Comparison of ENCODE assay signal across 14 mouse cellular contexts in genomic region chr10:94823971-94824760, GRCm38 (mm10).
A peak's percentile ranks its signal among the peaks of the same experiment; 100 is the strongest.
DNase-seq lines count a peak whose midpoint lies in the region; ATAC-seq and TF ChIP-seq lines count a peak whose summit lies in the region.
"Had no signal": no experiment of that assay in that cellular context is flagged by ENCODE, and none has a peak within 500 bp of the region (broad histone marks: within the 10 kb centered on the region; RNA-seq: fewer than 3 reads in every experiment).

No protein-coding gene starts in this region.

- no peaks in the 10 kb centered on the region for H3K36me3 ChIP-seq in kidney, postnatal 0 days (ENCODE audit: insufficient read depth, low read length)
- no peaks in the 10 kb centered on the region for H3K36me3 ChIP-seq in kidney, embryonic 16.5 days (ENCODE audit: insufficient read depth, low read length)

- peak overlapping the region; percentile 15; the same call in 1 of the 2 replicates for H3K4me2 ChIP-seq in kidney, postnatal 0 days (ENCODE audit: low read length)
- no peak overlapping the region for H3K4me2 ChIP-seq in kidney, embryonic 16.5 days (replicated peaks; ENCODE audit: low read depth, low read length)
- H3K4me2 ChIP-seq: forebrain, embryonic 12.5 days; neural tube, embryonic 12.5 days had no signal

- H3K27ac ChIP-seq in kidney, postnatal 0 days, result no peak overlapping the region
- H3K27ac ChIP-seq in kidney, embryonic 16.5 days (ENCODE audit: low read length), result no peak overlapping the region
- H3K27ac ChIP-seq: forebrain, embryonic 12.5 days; left cerebral cortex, adult 2 months; neural tube, embryonic 12.5 days had no signal

- H3K27me3 ChIP-seq in kidney, postnatal 0 days (ENCODE audit: insufficient read depth, low read length), result no peaks in the 10 kb centered on the region
- no peaks in the 10 kb centered on the region for H3K27me3 ChIP-seq in kidney, embryonic 16.5 days (ENCODE audit: insufficient read depth, low read length)
- H3K27me3 ChIP-seq: forebrain, embryonic 12.5 days; neural tube, embryonic 12.5 days had no signal

- H3K4me1 ChIP-seq in kidney, postnatal 0 days (replicated peaks; ENCODE audit: insufficient read depth, low read length), result no peaks in the 10 kb centered on the region
- H3K4me1 ChIP-seq in kidney, embryonic 16.5 days (ENCODE audit: insufficient read depth, low read length), result peaks cover 19% of the 10 kb centered on the region
- H3K4me1 ChIP-seq: neural tube, embryonic 12.5 days had no signal

- no peak for ATAC-seq in kidney, postnatal 0 days (replicated peaks; ENCODE audit: low FRiP score, low read depth)
- ATAC-seq in kidney, embryonic 16.5 days (ENCODE audit: low FRiP score, low TSS enrichment), result no peak
- ATAC-seq in frontal cortex, adult (ENCODE audit: low TSS enrichment), result no peak

- TF ChIP-seq CTCF in kidney, postnatal 0 days (IDR thresholded peaks at IDR 0.05; ENCODE audit: low read depth), result no peak

- no peaks in the 10 kb centered on the region for H3K9me3 ChIP-seq in kidney, postnatal 0 days (replicated peaks; ENCODE audit: low read length)
- H3K9me3 ChIP-seq in kidney, embryonic 16.5 days (ENCODE audit: low read length), result no peaks in the 10 kb centered on the region
- H3K9me3 ChIP-seq: forebrain, embryonic 12.5 days; G1E; neural tube, embryonic 12.5 days had no signal

- no peak overlapping the region for H3K9ac ChIP-seq in kidney, postnatal 0 days (ENCODE audit: low read depth, low read length)
- no peak overlapping the region for H3K9ac ChIP-seq in kidney, embryonic 16.5 days (replicated peaks; ENCODE audit: low read length)
- H3K9ac ChIP-seq: forebrain, embryonic 12.5 days; neural tube, embryonic 12.5 days had no signal

- H3K4me3 ChIP-seq in kidney, postnatal 0 days (replicated peaks; ENCODE audit: low read depth, low read length), result no peak overlapping the region
- no peak overlapping the region for H3K4me3 ChIP-seq in kidney, embryonic 16.5 days (ENCODE audit: low read length)
- H3K4me3 ChIP-seq: forebrain, embryonic 12.5 days; left cerebral cortex, adult 2 months; neural tube, embryonic 12.5 days had no signal

- 41% methylated on average over 11 of the region's 11 CpGs for WGBS in kidney, postnatal 0 days
- WGBS in kidney, embryonic 16.5 days, result 40% methylated on average over 11 of the region's 11 CpGs

- DNase-seq in kidney, postnatal 0 days (ENCODE audit: low spot score), result peak; percentile 21
- peak; percentile 46 for DNase-seq in embryo, embryonic 10.5 days (ENCODE audit: low spot score)
- DNase-seq in fibroblast of lung, adult 2 months (ENCODE audit: low read depth), result peak; percentile 70
- peak; percentile 58 for DNase-seq in lung, postnatal 36 days
- DNase-seq in right cerebral cortex, postnatal 14 days, result no peak
- DNase-seq: cerebellum, adult 8-10 months; kidney, adult 2 months; thymus, postnatal 4 days had no signal
